Mouse (Mus musculus): ENCODE measurements around the gene Kcng1. TPM values are rescaled to one million over a fixed set of nuclear protein-coding genes. Genes with fewer than 3 reads are reported as not detected.

Kcng1 gene
- polyA plus RNA-seq, 1 experiment: not detected

- Histone ChIP-seq H3K79me3 (ENCODE audit: low read depth) (no peaks in the 10 kb centered on the region), H3K79me2 (ENCODE audit: control insufficient read depth, insufficient read depth) (no peaks in the 10 kb centered on the region), H3K36me3 (ENCODE audit: control insufficient read depth, insufficient read depth) (no peaks in the 10 kb centered on the region), H3ac (ENCODE audit: control insufficient read depth, insufficient read length, low read depth) (no peak overlapping the region), H3K4me3 (ENCODE audit: insufficient read depth, poor library complexity, severe bottlenecking) (no peak overlapping the region), H3K27me3 (ENCODE audit: control insufficient read depth, insufficient read depth, insufficient read length) (peaks cover 47% of the 10 kb centered on the region)
- TF ChIP-seq CEBPB (IDR thresholded peaks at IDR 0.05; ENCODE audit: low read depth): no peak
- no peak for TF ChIP-seq CTCF (IDR thresholded peaks at IDR 0.05; ENCODE audit: control insufficient read depth, insufficient read depth, insufficient read length)
- TF ChIP-seq MAX (IDR thresholded peaks at IDR 0.05): no peak
- TF ChIP-seq FOSL1 (IDR thresholded peaks at IDR 0.05; ENCODE audit: insufficient read depth, low read length, poor library complexity, severe bottlenecking): no peak
Measured at GRCm38 (mm10) chr2:168312504-168312903, 31.0 kb upstream of the Kcng1 start.

- TF ChIP-seq FOSL1 (IDR thresholded peaks at IDR 0.05; ENCODE audit: insufficient read depth, low read length, poor library complexity, severe bottlenecking) (no peak), CTCF (IDR thresholded peaks at IDR 0.05; ENCODE audit: control insufficient read depth, insufficient read depth, insufficient read length) (no peak), MYOD1 (IDR thresholded peaks at IDR 0.05; ENCODE audit: control insufficient read depth, insufficient read length, low read depth) (no peak), MYOG (IDR thresholded peaks at IDR 0.05; ENCODE audit: control insufficient read depth, extremely low read depth, insufficient read length) (no peak), USF1 (IDR thresholded peaks at IDR 0.05; ENCODE audit: low read depth) (no peak), MAX (IDR thresholded peaks at IDR 0.05) (no peak), CEBPB (IDR thresholded peaks at IDR 0.05; ENCODE audit: low read depth) (no peak)
Measured at GRCm38 (mm10) chr2:168311006-168311405, 29.5 kb upstream of the Kcng1 start.

GRCm38 (mm10) chr2:168308916-168309315, 27.4 kb upstream of the Kcng1 start:
- H3K79me2 ChIP-seq (ENCODE audit: control insufficient read depth, insufficient read depth): no peaks in the 10 kb centered on the region
- H3K79me3 ChIP-seq (ENCODE audit: low read depth): no peaks in the 10 kb centered on the region
- no peak overlapping the region for H3ac ChIP-seq (ENCODE audit: control insufficient read depth, insufficient read length, low read depth)
- no peak overlapping the region for H3K4me3 ChIP-seq (ENCODE audit: insufficient read depth, poor library complexity, severe bottlenecking)
- H3K27me3 ChIP-seq (ENCODE audit: control insufficient read depth, insufficient read depth, insufficient read length): peaks cover 28% of the 10 kb centered on the region
- no peaks in the 10 kb centered on the region for H3K36me3 ChIP-seq (ENCODE audit: control insufficient read depth, insufficient read depth)
- TF ChIP-seq MAX (IDR thresholded peaks at IDR 0.05) (no peak), MYOD1 (IDR thresholded peaks at IDR 0.05; ENCODE audit: control insufficient read depth, insufficient read length, low read depth) (no peak), USF1 (IDR thresholded peaks at IDR 0.05; ENCODE audit: low read depth) (no peak), CTCF (IDR thresholded peaks at IDR 0.05; ENCODE audit: control insufficient read depth, insufficient read depth, insufficient read length) (no peak), CEBPB (IDR thresholded peaks at IDR 0.05; ENCODE audit: low read depth) (no peak), MYOG (IDR thresholded peaks at IDR 0.05; ENCODE audit: control insufficient read depth, extremely low read depth, insufficient read length) (no peak), FOSL1 (IDR thresholded peaks at IDR 0.05; ENCODE audit: insufficient read depth, low read length, poor library complexity, severe bottlenecking) (no peak)

More at GRCm38 (mm10) chr2:168311006-168311405, 29.5 kb upstream of the Kcng1 start:
- Histone ChIP-seq H3K4me3 (ENCODE audit: insufficient read depth, poor library complexity, severe bottlenecking) (no peak overlapping the region), H3K79me2 (ENCODE audit: control insufficient read depth, insufficient read depth) (no peaks in the 10 kb centered on the region), H3K36me3 (ENCODE audit: control insufficient read depth, insufficient read depth) (no peaks in the 10 kb centered on the region), H3ac (ENCODE audit: control insufficient read depth, insufficient read length, low read depth) (no peak overlapping the region), H3K27me3 (ENCODE audit: control insufficient read depth, insufficient read depth, insufficient read length) (peaks cover 40% of the 10 kb centered on the region), H3K79me3 (ENCODE audit: low read depth) (no peaks in the 10 kb centered on the region)

- no peak for TF ChIP-seq USF1 (IDR thresholded peaks at IDR 0.05; ENCODE audit: low read depth)
- no peak for TF ChIP-seq MYOD1 (IDR thresholded peaks at IDR 0.05; ENCODE audit: control insufficient read depth, insufficient read length, low read depth)
- TF ChIP-seq FOSL1 (IDR thresholded peaks at IDR 0.05; ENCODE audit: insufficient read depth, low read length, poor library complexity, severe bottlenecking): no peak
- TF ChIP-seq CTCF (IDR thresholded peaks at IDR 0.05; ENCODE audit: control insufficient read depth, insufficient read depth, insufficient read length): no peak
- TF ChIP-seq MAX (IDR thresholded peaks at IDR 0.05): no peak
- TF ChIP-seq MYOG (IDR thresholded peaks at IDR 0.05; ENCODE audit: control insufficient read depth, extremely low read depth, insufficient read length): no peak
- TF ChIP-seq CEBPB (IDR thresholded peaks at IDR 0.05; ENCODE audit: low read depth): no peak
- no peaks in the 10 kb centered on the region for H3K36me3 ChIP-seq (ENCODE audit: control insufficient read depth, insufficient read depth)
- H3K27me3 ChIP-seq (ENCODE audit: control insufficient read depth, insufficient read depth, insufficient read length): peaks cover 22% of the 10 kb centered on the region
- H3K4me3 ChIP-seq (ENCODE audit: insufficient read depth, poor library complexity, severe bottlenecking): no peak overlapping the region
- H3K79me3 ChIP-seq (ENCODE audit: low read depth): no peaks in the 10 kb centered on the region
- no peaks in the 10 kb centered on the region for H3K79me2 ChIP-seq (ENCODE audit: control insufficient read depth, insufficient read depth)
- no peak overlapping the region for H3ac ChIP-seq (ENCODE audit: control insufficient read depth, insufficient read length, low read depth)
Measured at GRCm38 (mm10) chr2:168299650-168300049, 18.1 kb upstream of the Kcng1 start.

- Histone ChIP-seq H3K4me3 (ENCODE audit: insufficient read depth, poor library complexity, severe bottlenecking) (no peak overlapping the region), H3ac (ENCODE audit: control insufficient read depth, insufficient read length, low read depth) (no peak overlapping the region), H3K36me3 (ENCODE audit: control insufficient read depth, insufficient read depth) (no peaks in the 10 kb centered on the region), H3K79me2 (ENCODE audit: control insufficient read depth, insufficient read depth) (no peaks in the 10 kb centered on the region), H3K27me3 (ENCODE audit: control insufficient read depth, insufficient read depth, insufficient read length) (peaks cover 32% of the 10 kb centered on the region), H3K79me3 (ENCODE audit: low read depth) (no peaks in the 10 kb centered on the region)
- TF ChIP-seq USF1 (IDR thresholded peaks at IDR 0.05; ENCODE audit: low read depth): no peak
- no peak for TF ChIP-seq MYOG (IDR thresholded peaks at IDR 0.05; ENCODE audit: control insufficient read depth, extremely low read depth, insufficient read length)
- TF ChIP-seq CEBPB (IDR thresholded peaks at IDR 0.05; ENCODE audit: low read depth): no peak
- no peak for TF ChIP-seq MAX (IDR thresholded peaks at IDR 0.05)
- TF ChIP-seq MYOD1 (IDR thresholded peaks at IDR 0.05; ENCODE audit: control insufficient read depth, insufficient read length, low read depth): no peak
- TF ChIP-seq FOSL1 (IDR thresholded peaks at IDR 0.05; ENCODE audit: insufficient read depth, low read length, poor library complexity, severe bottlenecking): no peak
- TF ChIP-seq CTCF (IDR thresholded peaks at IDR 0.05; ENCODE audit: control insufficient read depth, insufficient read depth, insufficient read length): no peak
Measured at GRCm38 (mm10) chr2:168296530-168296929, 15.0 kb upstream of the Kcng1 start.

GRCm38 (mm10) chr2:168292521-168292920, 11.0 kb upstream of the Kcng1 start:
- peaks cover 48% of the 10 kb centered on the region for H3K27me3 ChIP-seq (ENCODE audit: control insufficient read depth, insufficient read depth, insufficient read length)
- H3K36me3 ChIP-seq (ENCODE audit: control insufficient read depth, insufficient read depth): no peaks in the 10 kb centered on the region

More at GRCm38 (mm10) chr2:168292521-168292920, 11.0 kb upstream of the Kcng1 start:
- Histone ChIP-seq H3K79me3 (ENCODE audit: low read depth) (no peaks in the 10 kb centered on the region), H3K4me3 (ENCODE audit: insufficient read depth, poor library complexity, severe bottlenecking) (no peak overlapping the region), H3ac (ENCODE audit: control insufficient read depth, insufficient read length, low read depth) (no peak overlapping the region), H3K79me2 (ENCODE audit: control insufficient read depth, insufficient read depth) (no peaks in the 10 kb centered on the region)
- TF ChIP-seq FOSL1 (IDR thresholded peaks at IDR 0.05; ENCODE audit: insufficient read depth, low read length, poor library complexity, severe bottlenecking) (no peak), CEBPB (IDR thresholded peaks at IDR 0.05; ENCODE audit: low read depth) (no peak), MAX (IDR thresholded peaks at IDR 0.05) (no peak), MYOD1 (IDR thresholded peaks at IDR 0.05; ENCODE audit: control insufficient read depth, insufficient read length, low read depth) (no peak), USF1 (IDR thresholded peaks at IDR 0.05; ENCODE audit: low read depth) (no peak), MYOG (IDR thresholded peaks at IDR 0.05; ENCODE audit: control insufficient read depth, extremely low read depth, insufficient read length) (no peak), CTCF (IDR thresholded peaks at IDR 0.05; ENCODE audit: control insufficient read depth, insufficient read depth, insufficient read length) (no peak)

Data from C2C12 (cell line).